Comparison of ENCODE assay signal across 7 mouse cellular contexts in the genomic region with DNA sequence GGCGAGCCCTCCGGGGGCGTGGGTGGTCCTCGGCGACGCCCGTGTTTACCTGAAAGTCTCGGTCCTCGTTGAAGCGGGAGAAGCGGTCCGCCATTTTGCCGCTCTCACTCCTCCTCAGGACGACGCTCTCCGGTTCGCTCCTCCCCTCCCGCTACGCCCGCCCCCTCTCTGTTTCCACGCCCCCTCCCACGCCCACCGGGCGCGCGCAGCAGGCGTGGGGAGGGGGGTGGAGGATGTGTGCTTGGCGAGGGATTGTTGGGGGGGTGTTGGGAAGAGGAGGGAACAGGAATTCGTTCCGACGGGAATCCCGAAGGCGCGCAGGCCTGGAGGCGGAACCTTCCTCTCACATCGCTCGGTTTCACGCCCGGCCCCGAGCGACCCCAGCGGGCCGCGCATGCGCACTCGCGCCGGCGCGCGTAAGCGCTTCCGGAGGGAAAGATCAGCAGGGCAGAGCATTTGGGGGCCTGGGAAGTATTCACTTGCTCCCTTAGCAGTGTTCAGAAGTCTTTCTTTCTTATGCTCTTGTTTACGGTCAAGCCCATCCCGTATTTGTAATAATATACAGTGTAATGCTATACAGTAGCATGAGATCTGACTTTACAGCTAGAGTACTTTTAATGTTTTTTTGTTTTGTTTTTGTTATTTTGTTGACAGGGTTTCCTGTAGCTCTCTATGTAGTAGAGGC. TPM values are rescaled to one million over a fixed set of nuclear protein-coding genes. Genes with fewer than 3 reads are reported as not detected.
DNase-seq lines count a peak whose midpoint lies in the region; ATAC-seq lines count a peak whose summit lies in the region.

Gpatch8 (minus strand) TSS at position 362 of the 685 bp plus-strand sequence.

- peak within 1 kb of the TSS; percentile 88 for H3K27ac ChIP-seq in embryonic facial prominence, embryonic 11.5 days (replicated peaks; ENCODE audit: low read depth, low read length)
- H3K27ac ChIP-seq in limb, embryonic 10.5 days = peak within 1 kb of the TSS; percentile 98
- H3K27ac ChIP-seq in midbrain, embryonic 13.5 days = peak within 1 kb of the TSS; percentile 99

- H3K9ac ChIP-seq in embryonic facial prominence, embryonic 11.5 days (replicated peaks; ENCODE audit: low read length) = peak within 1 kb of the TSS; percentile 91
- peak within 1 kb of the TSS; percentile 98 for H3K9ac ChIP-seq in midbrain, embryonic 13.5 days (replicated peaks)

- ATAC-seq in embryonic facial prominence, embryonic 11.5 days (replicated peaks; ENCODE audit: insufficient number of reproducible peaks, low FRiP score, low TSS enrichment, low read depth) = peak; percentile 95
- peak; percentile 99 for ATAC-seq in granulocyte monocyte progenitor cell, adult 5-6 weeks (replicated peaks; ENCODE audit: poor library complexity, severe bottlenecking)
- ATAC-seq in midbrain, embryonic 13.5 days = peak; percentile 95

- no peaks in the 10 kb centered on the region for H3K27me3 ChIP-seq in embryonic facial prominence, embryonic 11.5 days (ENCODE audit: control insufficient read depth, insufficient read depth, low read length)
- no peaks in the 10 kb centered on the region for H3K27me3 ChIP-seq in limb, embryonic 10.5 days (ENCODE audit: low read depth, poor library complexity, severe bottlenecking)
- H3K27me3 ChIP-seq in midbrain, embryonic 13.5 days = no peaks in the 10 kb centered on the region

- WGBS in embryonic facial prominence, embryonic 11.5 days = 0% methylated on average over 41 of the region's 55 CpGs
- WGBS in limb, embryonic 10.5 days = under 1% methylated on average over 54 of the region's 55 CpGs
- WGBS in midbrain, embryonic 13.5 days = under 1% methylated on average over 45 of the region's 55 CpGs

- H3K4me1 ChIP-seq in embryonic facial prominence, embryonic 11.5 days (ENCODE audit: control insufficient read depth, insufficient read depth, low read length) = no peaks in the 10 kb centered on the region
- H3K4me1 ChIP-seq in limb, embryonic 10.5 days = peaks cover 20% of the 10 kb centered on the region
- peaks cover 31% of the 10 kb centered on the region for H3K4me1 ChIP-seq in midbrain, embryonic 13.5 days (replicated peaks)

- H3K4me3 ChIP-seq in embryonic facial prominence, embryonic 11.5 days (ENCODE audit: low read depth, low read length) = peak within 1 kb of the TSS; percentile 84
- peak within 1 kb of the TSS; percentile 92 for H3K4me3 ChIP-seq in limb, embryonic 10.5 days
- H3K4me3 ChIP-seq in midbrain, embryonic 13.5 days (replicated peaks) = peak within 1 kb of the TSS; percentile 98

- no peaks in the 10 kb centered on the region for H3K36me3 ChIP-seq in embryonic facial prominence, embryonic 11.5 days (replicated peaks; ENCODE audit: control insufficient read depth, insufficient read depth, low read depth, low read length)
- peaks cover 8% of the 10 kb centered on the region; the same call in 1 of the 2 replicates for H3K36me3 ChIP-seq in limb, embryonic 10.5 days
- no peaks in the 10 kb centered on the region for H3K36me3 ChIP-seq in midbrain, embryonic 13.5 days

- H3K9me3 ChIP-seq in embryonic facial prominence, embryonic 11.5 days (replicated peaks; ENCODE audit: control insufficient read depth, low read length) = no peaks in the 10 kb centered on the region
- H3K9me3 ChIP-seq in limb, embryonic 10.5 days (replicated peaks) = no peaks in the 10 kb centered on the region
- H3K9me3 ChIP-seq in midbrain, embryonic 13.5 days = no peaks in the 10 kb centered on the region

- peak within 1 kb of the TSS; percentile 60 for H3K4me2 ChIP-seq in embryonic facial prominence, embryonic 11.5 days (ENCODE audit: low read depth, low read length)
- peak within 1 kb of the TSS; percentile 78 for H3K4me2 ChIP-seq in midbrain, embryonic 13.5 days (replicated peaks)

- peak; percentile 97 for DNase-seq in adrenal gland, postnatal 14 days
- peak; percentile 97 for DNase-seq in embryonic facial prominence, embryonic 11.5 days (ENCODE audit: low spot score)
- DNase-seq in kidney, adult 11 months = peak; percentile 97
- peak; percentile 97 for DNase-seq in limb, embryonic 10.5 days (ENCODE audit: low spot score)
- DNase-seq in spleen, adult 12 weeks (ENCODE audit: low spot score) = peak; percentile 84

RNA-seq across cellular contexts. Expression of gene Gpatch8, which starts in this region (rescaled TPM):
- total RNA-seq in adrenal gland, postnatal 14 days (2021) = 29.7 and 29.9 TPM in 2 replicates
- polyA plus RNA-seq in embryonic facial prominence, embryonic 11.5 days (2014; fragmentation: Nextera tagmentation; extraction: Ambion mirVana) = 43.2 and 43.4 TPM in 2 replicates
- total RNA-seq in granulocyte monocyte progenitor cell, adult 5-6 weeks (2014; fragmentation: Nextera tagmentation) = 29.3 and 46.4 TPM in 2 replicates
- 19.7 and 21.3 TPM in 2 replicates for total RNA-seq in granulocyte monocyte progenitor cell, adult 5-6 weeks (2017)
- polyA plus RNA-seq in limb, embryonic 10.5 days (2016; fragmentation: Nextera tagmentation; extraction: Ambion mirVana) = 67.1 and 77.1 TPM in 2 replicates
- 84.5 and 87.6 TPM in 2 replicates for polyA plus RNA-seq in midbrain, embryonic 13.5 days (2015; fragmentation: Nextera tagmentation; extraction: Ambion mirVana)

Comparison
In these comparisons a context has a peak if more than half of its experiments do, and no peak if none do; other contexts are left out.
1. Peak in every context shown above with its lines: DNase-seq, ATAC-seq, H3K4me3 ChIP-seq and H3K27ac ChIP-seq.